Mouse (Mus musculus) thymus, postnatal 25 days (tissue): ENCODE measurements around the gene Mrgpra1.
"Not testable (repeated sequence)": the region's sequence is repeated elsewhere in the genome, so short reads cannot be mapped to it uniquely, and the experiment has no call there.

Experiments
- DNase-seq: peaks from one replicate; pipeline ENCODE4 v3.0.0; 2022

Gene Mrgpra1

DNA sequence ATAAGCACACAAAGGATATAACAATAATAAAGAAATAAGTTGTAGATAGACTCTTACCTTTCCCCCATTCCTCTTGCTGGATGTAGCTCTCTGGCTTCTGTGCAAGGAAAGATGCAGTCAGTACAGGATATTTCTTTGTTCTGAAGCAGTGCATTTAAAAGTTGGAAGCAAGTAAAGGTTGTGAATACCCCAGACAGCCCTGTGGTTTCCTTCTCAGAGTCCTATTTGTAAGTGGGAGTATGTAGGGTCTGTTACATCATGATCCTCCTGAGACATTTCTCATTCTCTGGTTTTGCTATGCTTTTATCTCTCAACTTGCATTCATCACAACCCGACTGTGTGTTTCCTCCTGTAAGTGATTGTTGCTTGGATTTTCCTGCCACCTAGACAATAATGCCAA is at the start of gene Mrgpra1:
TSS of gene Mrgpra1 (minus strand) at position 101 of the 400 bp plus-strand sequence.
- no peak for DNase-seq

- no peak for DNase-seq
These were observed 47.1 kb upstream of the Mrgpra1 start for GRCm38 (mm10) chr7:47401125-47401524.

DNA sequence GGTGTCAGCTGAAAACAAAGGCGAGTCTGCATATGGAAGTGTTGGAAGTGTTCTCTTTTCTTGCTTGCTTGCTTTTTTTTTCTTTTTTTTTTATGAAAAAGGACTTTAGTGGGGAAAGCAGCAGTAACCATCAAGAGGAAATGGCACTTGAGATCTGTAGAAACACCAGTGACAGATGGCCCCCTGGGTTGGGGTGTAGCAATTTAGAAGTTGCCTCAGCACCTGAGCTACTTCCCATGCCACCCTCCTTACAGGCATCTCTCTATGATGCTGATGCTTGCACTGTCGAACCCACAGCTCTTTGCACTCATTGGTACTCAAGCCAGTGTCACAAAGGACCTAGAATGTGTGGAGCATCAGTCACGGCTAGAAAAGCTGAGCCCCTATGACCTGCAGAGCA is 5.6 kb downstream of the Mrgpra1 start:
- DNase-seq: no peak

DNA sequence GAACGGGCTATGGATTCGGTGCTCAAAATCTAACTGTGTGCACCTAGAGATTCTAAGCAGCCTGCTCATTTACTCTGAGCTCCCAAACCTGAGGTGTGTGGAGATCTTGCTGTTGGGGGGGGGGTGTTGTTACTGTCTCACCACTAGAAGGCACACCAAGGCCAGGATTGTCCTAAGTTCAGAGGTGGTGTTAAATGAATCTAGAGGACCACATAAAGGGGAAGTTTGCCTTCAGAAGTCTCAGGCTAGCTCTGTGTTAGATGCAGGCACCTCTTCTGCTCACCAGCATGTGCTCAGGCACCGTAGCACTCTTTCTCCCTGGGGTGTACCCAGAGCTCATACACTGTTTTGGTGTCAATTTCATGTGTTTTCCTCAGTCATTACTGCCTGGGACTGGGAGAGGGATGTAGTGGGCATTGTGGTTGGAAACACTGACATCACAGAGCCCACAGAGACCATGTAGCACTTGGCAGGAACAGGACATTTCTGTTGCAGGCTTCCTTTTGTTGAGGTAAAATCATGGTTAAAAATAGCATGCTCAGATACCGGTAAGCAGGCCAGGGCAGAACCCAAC is 8.0 kb downstream of the Mrgpra1 start:
- no peak for DNase-seq

DNA sequence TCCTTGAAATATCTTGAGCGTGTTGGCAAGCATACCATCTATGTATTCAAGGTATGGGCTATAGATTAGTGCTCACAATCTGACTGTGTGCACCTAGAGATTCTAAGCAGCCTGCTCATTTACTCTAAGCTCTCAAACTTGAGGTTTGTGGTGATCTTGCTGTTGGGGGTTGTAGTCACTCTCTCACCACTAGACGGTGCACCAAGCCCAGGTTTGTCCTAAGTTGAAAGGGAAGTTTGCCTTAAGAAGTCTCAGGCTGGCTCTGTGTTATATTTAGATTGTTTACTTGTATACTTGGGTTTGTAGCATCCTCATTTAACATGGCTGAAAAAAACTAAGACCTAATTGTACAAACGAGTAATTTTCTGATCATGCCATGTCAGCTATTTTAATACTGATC is 12.2 kb downstream of the Mrgpra1 start:
- DNase-seq: not testable (repeated sequence)

GRCm38 (mm10) chr7:47341389-47341788 is 12.7 kb downstream of the Mrgpra1 start:
- not testable (repeated sequence) for DNase-seq

- DNase-seq: no peak
These were observed 35.7 kb downstream of the Mrgpra1 start for GRCm38 (mm10) chr7:47318299-47318698.

GRCm38 (mm10) chr7:47312289-47312688 is 41.8 kb downstream of the Mrgpra1 start:
- peak; percentile 3 for DNase-seq

GRCm38 (mm10) chr7:47309855-47310254 is 44.2 kb downstream of the Mrgpra1 start:
- DNase-seq: no peak

GRCm38 (mm10) chr7:47304661-47305060 is 49.4 kb downstream of the Mrgpra1 start:
- DNase-seq: not testable (repeated sequence)

DNA sequence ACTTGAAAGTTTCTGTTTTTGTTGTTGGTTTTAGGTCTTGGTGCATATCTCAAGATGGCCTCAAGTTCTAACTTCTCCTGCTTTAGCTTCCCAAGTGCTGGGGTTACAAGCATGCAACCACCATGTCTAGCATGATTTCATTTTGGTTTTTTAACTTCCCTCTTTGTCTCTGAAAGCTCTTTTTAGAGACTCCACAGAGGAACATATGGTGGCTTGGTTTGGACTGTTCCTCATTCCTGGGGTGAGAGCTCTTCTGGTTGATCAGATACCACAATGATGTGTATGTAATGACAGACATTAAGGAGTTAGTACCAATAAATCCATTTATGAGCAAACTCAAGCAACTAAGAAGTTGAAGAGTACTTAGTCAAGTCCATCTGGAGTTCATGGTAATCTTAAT is 54.4 kb downstream of the Mrgpra1 start:
- not testable (repeated sequence) for DNase-seq
